Mouse (Mus musculus) forebrain, embryonic 11.5 days (tissue): ENCODE results near the gene Tenm3. TPM values are rescaled to one million over a fixed set of nuclear protein-coding genes. Genes with fewer than 3 reads are reported as not detected.

ENCODE experiments used
- ATAC-seq: fragments of 200-750 bp; cut with Nextera tagmentation; replicated peaks from 2 replicates; pipeline ENCODE4 v1.8.0; 2017; ENCODE audit warnings: moderate TSS enrichment; ENCODE audit not compliant: low FRiP score
- DNase-seq: peaks from one replicate; pipeline ENCODE4 v3.0.0-alpha.2; 2017; ENCODE audit warnings: low spot score
- H3K27ac ChIP-seq: fragments of 300-500 bp; sonication (generic); 2 replicates; pipeline ENCODE4 v1.5.1; 2014; ENCODE audit warnings: low read depth, low read length
- H3K27me3 ChIP-seq: fragments of 300-500 bp; sonication (generic); 2 replicates; pipeline ENCODE4 v1.6.1; 2014; ENCODE audit warnings: mild to moderate bottlenecking, low read length, mixed read lengths; ENCODE audit not compliant: control insufficient read depth, insufficient read depth
- H3K36me3 ChIP-seq: fragments of 300-500 bp; sonication (generic); 2 replicates; pipeline ENCODE4 v1.6.1; 2014; ENCODE audit warnings: mild to moderate bottlenecking, low read length, moderate library complexity, mixed read lengths; ENCODE audit not compliant: control insufficient read depth, insufficient read depth
- H3K4me1 ChIP-seq: fragments of 300-500 bp; sonication (generic); replicated peaks from 2 replicates; pipeline ENCODE4 v1.6.1; 2014; ENCODE audit warnings: low read length, mixed read lengths; ENCODE audit not compliant: control insufficient read depth, insufficient read depth
- H3K4me2 ChIP-seq: fragments of 300-500 bp; sonication (generic); 2 replicates; pipeline ENCODE4 v1.6.1; 2014; ENCODE audit warnings: low read depth, mild to moderate bottlenecking, low read length, moderate library complexity, mixed read lengths; ENCODE audit not compliant: severe bottlenecking
- H3K4me3 ChIP-seq: fragments of 300-500 bp; sonication (generic); 2 replicates; pipeline ENCODE4 v1.5.1; 2014; ENCODE audit warnings: low read depth, low read length
- H3K9ac ChIP-seq: fragments of 300-500 bp; sonication (generic); 2 replicates; pipeline ENCODE4 v1.6.1; 2014; ENCODE audit warnings: low read length
- H3K9me3 ChIP-seq: fragments of 300-500 bp; sonication (generic); 2 replicates; pipeline ENCODE4 v1.6.1; 2016; ENCODE audit warnings: low read length, mixed read lengths; ENCODE audit not compliant: control insufficient read depth
- WGBS: fragments of 180-500 bp; shearing (Covaris S2); extraction: QIAGEN DNeasy Blood & Tissue Kit; methylation state at CpG from one replicate; pipeline ENCODE4 v1.1.7; 2014; 5-methylcytosine and 5-hydroxymethylcytosine counted together
- polyA plus RNA-seq: library from polyadenylated mRNA; unstranded; fragments of >200 nt; fragmentation: Nextera tagmentation; extraction: Ambion mirVana; gene quantifications from 2 replicates; pipeline ENCODE4 v1.2.1, GENCODE M21; 2014

The Tenm3 gene
- polyA plus RNA-seq, 1 experiment from 2014 or later: 48.1 TPM

DNA sequence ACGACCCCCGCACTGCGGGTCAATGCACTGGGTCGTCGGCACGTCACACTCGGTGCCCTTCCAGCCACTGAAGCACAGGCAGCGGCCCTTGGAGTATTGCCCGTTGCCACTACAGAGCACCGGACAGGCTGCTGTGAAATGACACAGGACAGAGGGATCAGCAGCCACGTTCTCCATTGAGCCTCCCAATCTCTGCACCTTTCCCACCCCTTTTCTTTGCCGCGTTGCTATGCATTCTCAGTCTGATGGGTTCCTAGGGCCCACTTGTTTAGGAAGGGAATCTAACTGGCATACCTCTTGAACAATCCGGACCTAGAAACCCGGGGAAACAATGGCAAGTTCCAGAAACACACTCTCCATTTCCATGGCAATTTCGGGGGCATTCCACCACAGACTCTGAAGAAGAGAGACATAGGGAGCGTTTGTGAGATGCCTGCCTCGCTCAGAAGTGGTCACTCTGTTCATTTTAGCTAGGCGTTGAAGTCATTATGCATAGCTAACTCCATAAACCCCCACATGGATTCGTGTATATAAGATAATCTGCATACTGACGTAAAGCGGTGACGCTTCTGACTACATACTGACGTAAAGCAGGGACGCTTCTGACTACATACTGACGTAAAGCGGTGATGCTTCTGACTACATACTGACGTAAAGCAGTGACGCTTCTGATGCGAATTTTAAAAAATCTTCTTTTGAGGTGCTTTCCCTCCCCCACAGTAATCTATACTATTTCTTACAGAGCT is 501.3 kb downstream of the Tenm3 start:
- Histone ChIP-seq H3K27me3 (no peaks in the 10 kb centered on the region; the same call in none of the 2 replicates), H3K4me3 (no peak overlapping the region), H3K9ac (no peak overlapping the region), H3K4me1 (0 out of 2 replicates have a peak, but pooled peaks cover 3% of the 10 kb centered on the region), H3K36me3 (no peaks in the 10 kb centered on the region; the same call in 1 of the 2 replicates), H3K4me2 (no peak overlapping the region), H3K27ac (no peak overlapping the region), H3K9me3 (no peaks in the 10 kb centered on the region)
- ATAC-seq (peak; percentile 71), DNase-seq (peak; percentile 65)
- WGBS: 64% methylated on average over 30 of the region's 30 CpGs

- H3K4me3 ChIP-seq: no peak overlapping the region
- no peak overlapping the region for H3K9ac ChIP-seq
- no peaks in the 10 kb centered on the region; the same call in none of the 2 replicates for H3K27me3 ChIP-seq
- no peak for ATAC-seq
- no peak overlapping the region for H3K27ac ChIP-seq
- DNase-seq: no peak
- no peak overlapping the region for H3K4me2 ChIP-seq
- WGBS: 46% methylated on average over 4 of the region's 4 CpGs
- 0 out of 2 replicates have a peak, but pooled peaks cover 3% of the 10 kb centered on the region for H3K4me1 ChIP-seq
- H3K36me3 ChIP-seq: no peaks in the 10 kb centered on the region; the same call in 1 of the 2 replicates
- no peaks in the 10 kb centered on the region for H3K9me3 ChIP-seq
Observed at GRCm38 (mm10) chr8:48341692-48342091, 502.1 kb downstream of the Tenm3 start.

GRCm38 (mm10) chr8:48341276-48341675 is 502.5 kb downstream of the Tenm3 start:
- no peaks in the 10 kb centered on the region for H3K9me3 ChIP-seq
- ATAC-seq (no peak), DNase-seq (no peak)
- WGBS: 72% methylated on average over 5 of the region's 5 CpGs
- H3K9ac ChIP-seq: no peak overlapping the region
- no peak overlapping the region for H3K27ac ChIP-seq
- H3K36me3 ChIP-seq: no peaks in the 10 kb centered on the region; the same call in 1 of the 2 replicates
- no peak overlapping the region for H3K4me3 ChIP-seq
- H3K27me3 ChIP-seq: no peaks in the 10 kb centered on the region; the same call in none of the 2 replicates
- no peak overlapping the region for H3K4me2 ChIP-seq
- 0 out of 2 replicates have a peak, but pooled peaks cover 3% of the 10 kb centered on the region for H3K4me1 ChIP-seq

DNA sequence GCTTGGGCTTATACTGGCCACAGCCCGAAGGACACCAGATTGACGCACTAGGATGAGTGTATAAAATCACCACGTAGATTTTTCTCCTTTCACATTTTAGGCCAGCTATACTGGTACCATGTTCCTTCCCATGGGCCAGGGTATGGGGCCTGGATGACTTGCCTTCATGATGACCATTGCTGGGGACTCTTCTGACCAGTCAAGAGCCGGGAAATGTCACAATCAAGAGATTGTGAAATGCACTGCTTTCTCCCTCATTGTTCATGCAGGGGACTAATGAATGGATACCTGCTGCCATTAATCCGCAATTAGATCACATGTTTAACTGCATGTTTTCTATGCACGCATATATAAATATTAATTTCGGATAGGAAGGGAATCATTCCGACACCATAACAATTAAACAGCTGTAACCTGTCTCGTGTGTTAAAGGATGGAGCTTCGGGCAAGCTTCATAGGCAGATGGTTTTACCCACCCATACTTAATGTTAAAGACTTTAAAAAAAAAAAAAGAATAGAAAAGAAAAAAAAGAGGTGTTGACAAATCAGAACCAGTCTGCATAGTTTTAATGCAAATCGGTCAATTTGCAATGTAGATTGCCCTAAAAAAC is 521.0 kb downstream of the Tenm3 start:
- WGBS: 79% methylated on average over 11 of the region's 11 CpGs
- no peaks in the 10 kb centered on the region for H3K36me3 ChIP-seq
- H3K27ac ChIP-seq: no peak overlapping the region; the same call in 1 of the 2 replicates
- no peak overlapping the region for H3K4me3 ChIP-seq
- no peak overlapping the region for H3K4me2 ChIP-seq
- no peaks in the 10 kb centered on the region; the same call in 1 of the 2 replicates for H3K4me1 ChIP-seq
- no peak overlapping the region for H3K9ac ChIP-seq
- DNase-seq (no peak), ATAC-seq (0 out of 2 replicates have a peak, but pooled peaks have one; percentile 44)
- H3K9me3 ChIP-seq: no peaks in the 10 kb centered on the region
- H3K27me3 ChIP-seq: no peaks in the 10 kb centered on the region

GRCm38 (mm10) chr8:48322240-48322639 is 521.5 kb downstream of the Tenm3 start:
- DNase-seq: no peak
- H3K27me3 ChIP-seq: no peaks in the 10 kb centered on the region
- H3K4me3 ChIP-seq: no peak overlapping the region
- whole genome bisulfite sequencing: 89% methylated on average over 6 of the region's 6 CpGs
- H3K9me3 ChIP-seq: no peaks in the 10 kb centered on the region
- H3K9ac ChIP-seq: no peak overlapping the region
- H3K4me2 ChIP-seq: no peak overlapping the region
- H3K27ac ChIP-seq: no peak overlapping the region; the same call in 1 of the 2 replicates
- H3K4me1 ChIP-seq: no peaks in the 10 kb centered on the region; the same call in 1 of the 2 replicates
- no peak for ATAC-seq
- no peaks in the 10 kb centered on the region for H3K36me3 ChIP-seq

GRCm38 (mm10) chr8:48319674-48320073 is 524.1 kb downstream of the Tenm3 start:
- H3K36me3 ChIP-seq: no peaks in the 10 kb centered on the region
- H3K9me3 ChIP-seq: no peaks in the 10 kb centered on the region
- H3K4me2 ChIP-seq: no peak overlapping the region
- H3K4me1 ChIP-seq: no peaks in the 10 kb centered on the region; the same call in 1 of the 2 replicates
- ATAC-seq (no peak), DNase-seq (no peak)
- no peak overlapping the region for H3K9ac ChIP-seq
- no peaks in the 10 kb centered on the region for H3K27me3 ChIP-seq
- 97% methylated on average over 3 of the region's 3 CpGs for WGBS
- no peak overlapping the region for H3K4me3 ChIP-seq
- H3K27ac ChIP-seq: no peak overlapping the region

- no peaks in the 10 kb centered on the region for H3K4me1 ChIP-seq
- 93% methylated on average over 10 of the region's 10 CpGs for WGBS
- H3K27me3 ChIP-seq: no peaks in the 10 kb centered on the region
Observed at GRCm38 (mm10) chr8:48317498-48317897, 526.3 kb downstream of the Tenm3 start.

DNA sequence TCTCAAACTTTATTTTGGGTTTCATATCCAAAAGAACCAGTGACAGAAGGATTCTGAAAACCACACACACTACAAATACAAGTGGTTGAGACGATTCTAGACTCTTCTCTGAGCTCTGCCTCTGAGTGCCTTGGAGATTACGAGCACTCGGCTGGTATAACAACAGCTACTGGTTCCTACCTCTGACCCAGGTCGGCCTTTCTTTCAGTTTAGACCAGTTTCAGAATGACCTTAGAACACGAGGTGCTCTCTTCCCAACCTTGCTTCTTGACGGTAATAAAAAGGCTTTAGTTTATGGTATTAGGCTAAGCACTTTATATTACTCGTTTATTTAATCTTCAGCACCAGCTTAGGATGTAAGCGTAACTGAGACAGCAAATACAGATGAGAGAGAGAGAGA is 528.1 kb downstream of the Tenm3 start:
- no peaks in the 10 kb centered on the region for H3K4me1 ChIP-seq
- H3K4me3 ChIP-seq: no peak overlapping the region
- no peak overlapping the region for H3K4me2 ChIP-seq
- no peak overlapping the region for H3K27ac ChIP-seq
- ATAC-seq: no peak
- no peak overlapping the region for H3K9ac ChIP-seq
- 89% methylated on average over 8 of the region's 8 CpGs for WGBS
- no peaks in the 10 kb centered on the region for H3K27me3 ChIP-seq
- H3K9me3 ChIP-seq: no peaks in the 10 kb centered on the region
- DNase-seq: no peak
- no peaks in the 10 kb centered on the region for H3K36me3 ChIP-seq

More at GRCm38 (mm10) chr8:48317498-48317897, 526.3 kb downstream of the Tenm3 start:
- Histone ChIP-seq H3K4me3 (no peak overlapping the region), H3K9me3 (no peaks in the 10 kb centered on the region), H3K9ac (no peak overlapping the region), H3K36me3 (no peaks in the 10 kb centered on the region), H3K4me2 (no peak overlapping the region), H3K27ac (no peak overlapping the region)
- DNase-seq: no peak
- no peak for ATAC-seq
